In the genomic region with DNA sequence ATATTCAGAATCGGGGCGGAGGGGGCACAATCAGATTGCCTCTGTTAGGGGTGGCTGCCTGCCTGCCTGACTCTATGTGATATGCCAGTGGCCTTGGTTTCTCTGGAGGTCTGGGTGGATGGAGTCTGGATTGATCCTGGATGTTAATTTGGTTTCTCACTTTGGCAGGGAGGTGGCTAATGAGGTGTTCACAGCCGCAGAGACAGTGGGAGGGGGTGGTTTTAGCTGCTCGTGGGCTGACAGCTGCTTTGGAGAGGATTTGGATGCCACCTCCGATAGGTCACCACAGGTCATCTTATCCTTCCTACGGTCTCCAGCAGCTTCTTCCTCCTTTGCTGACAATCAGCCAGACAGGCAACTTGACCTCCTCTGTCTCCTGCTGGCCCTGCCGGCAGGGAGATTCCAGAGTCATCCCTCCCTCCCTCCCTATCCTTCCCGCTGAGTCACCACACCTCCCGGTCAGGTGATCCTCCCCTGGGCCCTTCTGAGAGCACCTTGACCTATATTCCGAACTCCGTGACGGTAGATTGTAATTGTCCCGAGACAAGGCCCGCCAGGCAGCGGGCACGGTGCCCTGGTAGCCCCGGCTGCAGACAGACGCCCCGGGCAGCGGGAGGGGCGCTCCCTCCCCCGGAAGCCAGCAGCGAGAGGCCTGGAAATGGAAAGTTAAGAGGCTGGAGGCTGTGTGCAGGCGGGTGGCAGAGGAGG, we compare ENCODE assay signal across 8 mouse cellular contexts. TPM values are rescaled to one million over a fixed set of nuclear protein-coding genes. Genes with fewer than 3 reads are reported as not detected.
DNase-seq lines count a peak whose midpoint lies in the region; ATAC-seq and TF ChIP-seq lines count a peak whose summit lies in the region.

No protein-coding gene starts in this region.

- peak overlapping the region; percentile 41 for H3K9ac ChIP-seq in forebrain, embryonic 12.5 days
- H3K9ac ChIP-seq in heart, embryonic 16.5 days (ENCODE audit: low read length) = peak overlapping the region; percentile 67
- H3K9ac ChIP-seq in liver, embryonic 14.5 days (replicated peaks) = peak overlapping the region; percentile 11; the same call in 1 of the 2 replicates
- H3K9ac ChIP-seq in neural tube, embryonic 12.5 days = peak overlapping the region; percentile 49
- H3K9ac ChIP-seq in stomach, embryonic 16.5 days (ENCODE audit: low read length) = peak overlapping the region; percentile 79

- peak overlapping the region; percentile 39 for H3K4me3 ChIP-seq in C2C12 (ENCODE audit: insufficient read depth, poor library complexity, severe bottlenecking)
- H3K4me3 ChIP-seq in bone marrow macrophage, adult 2 months (ENCODE audit: insufficient read depth, low read length) = peak overlapping the region; percentile 66
- H3K4me3 ChIP-seq in forebrain, embryonic 12.5 days (replicated peaks) = peak overlapping the region; percentile 36
- H3K4me3 ChIP-seq in heart, embryonic 16.5 days (ENCODE audit: low read length) = peak overlapping the region; percentile 50
- peak overlapping the region; percentile 54 to 62 for H3K4me3 ChIP-seq in liver, embryonic 14.5 days (ENCODE audit: insufficient read depth in 1 of 2, low read depth in 2 of 2, low read length in 2 of 2)
- H3K4me3 ChIP-seq in neural tube, embryonic 12.5 days = peak overlapping the region; percentile 41
- peak overlapping the region; percentile 52 for H3K4me3 ChIP-seq in stomach, embryonic 16.5 days (replicated peaks; ENCODE audit: low read length)

- H3K27me3 ChIP-seq in C2C12 (ENCODE audit: control insufficient read depth, insufficient read depth, insufficient read length) = no peaks in the 10 kb centered on the region
- no peaks in the 10 kb centered on the region for H3K27me3 ChIP-seq in forebrain, embryonic 12.5 days
- H3K27me3 ChIP-seq in heart, embryonic 16.5 days (ENCODE audit: control insufficient read depth, insufficient read depth, low read length) = no peaks in the 10 kb centered on the region
- peaks cover 4% of the 10 kb centered on the region for H3K27me3 ChIP-seq in liver, embryonic 14.5 days (ENCODE audit: control insufficient read depth, insufficient read depth, low read length)
- no peaks in the 10 kb centered on the region for H3K27me3 ChIP-seq in neural tube, embryonic 12.5 days (replicated peaks)
- no peaks in the 10 kb centered on the region for H3K27me3 ChIP-seq in stomach, embryonic 16.5 days (ENCODE audit: control insufficient read depth, insufficient read depth, low read length)

- peak; percentile 67 for ATAC-seq in forebrain, embryonic 12.5 days (ENCODE audit: low FRiP score)
- ATAC-seq in heart, embryonic 16.5 days (replicated peaks; ENCODE audit: extremely low read depth, insufficient read depth, low FRiP score) = peak; percentile 75
- peak; percentile 38 for ATAC-seq in liver, embryonic 14.5 days (ENCODE audit: insufficient read depth)
- ATAC-seq in neural tube, embryonic 12.5 days (ENCODE audit: low FRiP score, low read depth) = peak; percentile 66
- ATAC-seq in stomach, embryonic 16.5 days (ENCODE audit: insufficient read depth, low FRiP score) = peak; percentile 82

- peak overlapping the region; percentile 76 for H3K4me2 ChIP-seq in forebrain, embryonic 12.5 days
- peak overlapping the region; percentile 84 for H3K4me2 ChIP-seq in heart, embryonic 16.5 days (ENCODE audit: low read depth, low read length)
- H3K4me2 ChIP-seq in liver, embryonic 14.5 days (ENCODE audit: low read depth) = peak overlapping the region; percentile 70
- H3K4me2 ChIP-seq in neural tube, embryonic 12.5 days (replicated peaks) = peak overlapping the region; percentile 83
- peak overlapping the region; percentile 85 for H3K4me2 ChIP-seq in stomach, embryonic 16.5 days (ENCODE audit: low read depth, low read length)

- no peak; the same call in 1 of the 2 replicates for TF ChIP-seq POLR2A in bone marrow macrophage, adult 2 months (IDR thresholded peaks at IDR 0.05; ENCODE audit: borderline replicate concordance, low read depth, low read length)

- no peak for TF ChIP-seq EP300 in liver, embryonic 14.5 days (IDR thresholded peaks at IDR 0.05; ENCODE audit: low read depth)

- no peak for TF ChIP-seq CTCF in C2C12 (IDR thresholded peaks at IDR 0.05; ENCODE audit: control insufficient read depth, insufficient read depth, insufficient read length)
- no peak for TF ChIP-seq CTCF in bone marrow macrophage, adult 2 months (IDR thresholded peaks at IDR 0.05; ENCODE audit: low read depth, low read length)
- no peak for TF ChIP-seq CTCF in liver, embryonic 14.5 days (IDR thresholded peaks at IDR 0.05; ENCODE audit: low read depth)

- no peaks in the 10 kb centered on the region for H3K36me3 ChIP-seq in C2C12 (ENCODE audit: control insufficient read depth, insufficient read depth)
- H3K36me3 ChIP-seq in forebrain, embryonic 12.5 days (replicated peaks) = no peaks in the 10 kb centered on the region
- no peaks in the 10 kb centered on the region for H3K36me3 ChIP-seq in heart, embryonic 16.5 days (ENCODE audit: control insufficient read depth, insufficient read depth)
- H3K36me3 ChIP-seq in liver, embryonic 14.5 days (replicated peaks; ENCODE audit: control insufficient read depth, insufficient read depth, low read depth) = no peaks in the 10 kb centered on the region
- H3K36me3 ChIP-seq in neural tube, embryonic 12.5 days = no peaks in the 10 kb centered on the region
- H3K36me3 ChIP-seq in stomach, embryonic 16.5 days (ENCODE audit: control insufficient read depth, insufficient read depth, low read length) = no peaks in the 10 kb centered on the region

- 3% methylated on average over 24 of the region's 24 CpGs for WGBS in forebrain, embryonic 12.5 days
- 1% methylated on average over 24 of the region's 24 CpGs for WGBS in heart, embryonic 16.5 days
- 2% methylated on average over 24 of the region's 24 CpGs for WGBS in liver, embryonic 14.5 days (ENCODE audit: insufficient replicate concordance)
- whole genome bisulfite sequencing in neural tube, embryonic 12.5 days = under 1% methylated on average over 24 of the region's 24 CpGs
- WGBS in stomach, embryonic 16.5 days = 3% methylated on average over 24 of the region's 24 CpGs

- peak; percentile 89 to 96 for DNase-seq in kidney, postnatal 25 days
- DNase-seq in liver, embryonic 14.5 days (ENCODE audit: low read depth in 3 of 3, low spot score in 3 of 3) = no peak

- H3K79me3 ChIP-seq in C2C12 (ENCODE audit: low read depth) = peaks cover 2% of the 10 kb centered on the region

- H3K4me1 ChIP-seq in bone marrow macrophage, adult 2 months (ENCODE audit: control insufficient read depth, insufficient read depth, low read length) = peaks cover 33% of the 10 kb centered on the region
- peaks cover 28% of the 10 kb centered on the region for H3K4me1 ChIP-seq in forebrain, embryonic 12.5 days
- peaks cover 22% of the 10 kb centered on the region for H3K4me1 ChIP-seq in heart, embryonic 16.5 days (ENCODE audit: control insufficient read depth, insufficient read depth, low read length)
- H3K4me1 ChIP-seq in liver, embryonic 14.5 days (replicated peaks; ENCODE audit: control insufficient read depth in 2 of 2, insufficient read depth in 2 of 2, low read length in 1 of 2) = peaks cover 0 to 18% of the 10 kb centered on the region in 2 experiments; a peak in 2 of 4 replicates
- H3K4me1 ChIP-seq in neural tube, embryonic 12.5 days = peaks cover 31% of the 10 kb centered on the region
- H3K4me1 ChIP-seq in stomach, embryonic 16.5 days (ENCODE audit: control insufficient read depth, insufficient read depth, low read length) = peaks cover 33% of the 10 kb centered on the region

- peak overlapping the region; percentile 91 for H3K27ac ChIP-seq in bone marrow macrophage, adult 2 months (ENCODE audit: insufficient read depth, low read depth, low read length)
- peak overlapping the region; percentile 94 for H3K27ac ChIP-seq in forebrain, embryonic 12.5 days
- peak overlapping the region; percentile 87 for H3K27ac ChIP-seq in heart, embryonic 16.5 days (ENCODE audit: low read length)
- no peak overlapping the region for H3K27ac ChIP-seq in liver, embryonic 14.5 days
- peak overlapping the region; percentile 90 for H3K27ac ChIP-seq in neural tube, embryonic 12.5 days
- H3K27ac ChIP-seq in stomach, embryonic 16.5 days (ENCODE audit: low read length) = peak overlapping the region; percentile 94

- H3K9me3 ChIP-seq in forebrain, embryonic 12.5 days = no peaks in the 10 kb centered on the region
- H3K9me3 ChIP-seq in heart, embryonic 16.5 days (replicated peaks; ENCODE audit: control insufficient read depth, low read length) = no peaks in the 10 kb centered on the region
- no peaks in the 10 kb centered on the region for H3K9me3 ChIP-seq in liver, embryonic 14.5 days (ENCODE audit: control insufficient read depth, low read length)
- no peaks in the 10 kb centered on the region for H3K9me3 ChIP-seq in neural tube, embryonic 12.5 days
- no peaks in the 10 kb centered on the region for H3K9me3 ChIP-seq in stomach, embryonic 16.5 days (replicated peaks; ENCODE audit: control insufficient read depth, low read length)

- peak overlapping the region; percentile 55 for H3ac ChIP-seq in C2C12 (ENCODE audit: control insufficient read depth, insufficient read length, low read depth)

- peaks cover 15% of the 10 kb centered on the region for H3K79me2 ChIP-seq in C2C12 (ENCODE audit: control insufficient read depth, insufficient read depth)

TF ChIP-seq in C2C12, 6 proteins besides CTCF, POLR2A, EP300 and RAD21 (continues in another document):
- TF ChIP-seq CEBPB (IDR thresholded peaks at IDR 0.05; ENCODE audit: low read depth) = no peak

RNA-seq across cellular contexts. Expression of a gene that starts 48.7 kb away (rescaled TPM):
- polyA plus RNA-seq in C2C12 (2012; fragmentation: generic; extraction: Trizol) = 18.4 TPM
- polyA plus RNA-seq in bone marrow macrophage, adult 2 months (2012; ENCODE audit: insufficient read depth, insufficient read length, missing spikeins) = 90.1 and 96.4 TPM in 2 replicates
- polyA plus RNA-seq in forebrain, embryonic 12.5 days (2016; fragmentation: Nextera tagmentation; extraction: Ambion mirVana) = 72.0 and 73.3 TPM in 2 replicates
- 56.4 and 60.6 TPM in 2 replicates for polyA plus RNA-seq in heart, embryonic 16.5 days (2015; fragmentation: Nextera tagmentation; extraction: Ambion mirVana)
- polyA plus RNA-seq in liver, embryonic 14.5 days (2012; rRNA removed) = 5.7 and 6.4 TPM in 2 replicates
- 12.2 and 13.2 TPM in 2 replicates for polyA plus RNA-seq in liver, embryonic 14.5 days (2014; fragmentation: Nextera tagmentation; extraction: Ambion mirVana)
- polyA plus RNA-seq in neural tube, embryonic 12.5 days (2016; fragmentation: Nextera tagmentation; extraction: Ambion mirVana) = 81.4 and 84.1 TPM in 2 replicates
- polyA plus RNA-seq in stomach, embryonic 16.5 days (2015; fragmentation: Nextera tagmentation; extraction: Ambion mirVana) = 239 and 288 TPM in 2 replicates

RNA-seq across cellular contexts. Expression of a gene that starts 59.7 kb away (rescaled TPM):
- 0.04 TPM for polyA plus RNA-seq in C2C12 (2012; fragmentation: generic; extraction: Trizol)
- polyA plus RNA-seq in bone marrow macrophage, adult 2 months (2012; ENCODE audit: insufficient read depth, insufficient read length, missing spikeins) = not detected in 2 replicates
- not detected in 2 replicates for polyA plus RNA-seq in forebrain, embryonic 12.5 days (2016; fragmentation: Nextera tagmentation; extraction: Ambion mirVana)
- polyA plus RNA-seq in heart, embryonic 16.5 days (2015; fragmentation: Nextera tagmentation; extraction: Ambion mirVana) = 0.15 and 0.24 TPM in 2 replicates
- not detected in 2 replicates for polyA plus RNA-seq in liver, embryonic 14.5 days (2012; rRNA removed)
- polyA plus RNA-seq in liver, embryonic 14.5 days (2014; fragmentation: Nextera tagmentation; extraction: Ambion mirVana) = not detected in 2 replicates
- 0.47 and 0.69 TPM in 2 replicates for polyA plus RNA-seq in neural tube, embryonic 12.5 days (2016; fragmentation: Nextera tagmentation; extraction: Ambion mirVana)
- polyA plus RNA-seq in stomach, embryonic 16.5 days (2015; fragmentation: Nextera tagmentation; extraction: Ambion mirVana) = 0.18 and 0.31 TPM in 2 replicates

Comparison
In these comparisons a context has a peak if more than half of its experiments do, and no peak if none do; other contexts are left out.
1. H3K9ac ChIP-seq: peak in every context shown above with its lines; median percentile 79 in stomach, embryonic 16.5 days; 67 in heart, embryonic 16.5 days; 49 in neural tube, embryonic 12.5 days; 41 in forebrain, embryonic 12.5 days; 11 in liver, embryonic 14.5 days.
2. DNase-seq: peak in kidney, postnatal 25 days (2 of 2); none in liver, embryonic 14.5 days (0 of 3).
3. Peak in every context shown above with its lines, with median percentiles within 50 percentile points of each other: H3K4me3 ChIP-seq, ATAC-seq and H3K4me2 ChIP-seq.